Mouse (Mus musculus) stomach, embryonic 14.5 days (tissue): ENCODE data around the gene Fhdc1. TPM values are rescaled to one million over a fixed set of nuclear protein-coding genes. Genes with fewer than 3 reads are reported as not detected.

Experiments
- ATAC-seq: fragments of 200-750 bp; cut with Nextera tagmentation; 2 replicates; pipeline ENCODE4 v1.8.0; 2017; ENCODE audit warnings: low read depth, moderate TSS enrichment; ENCODE audit not compliant: insufficient number of reproducible peaks, insufficient read depth, low FRiP score
- H3K27ac ChIP-seq: fragments of 300-500 bp; sonication (generic); 2 replicates; pipeline ENCODE4 v1.5.1; 2014; ENCODE audit warnings: mild to moderate bottlenecking, low read length, moderate library complexity, mixed read lengths
- H3K27me3 ChIP-seq: fragments of 300-500 bp; sonication (generic); 2 replicates; pipeline ENCODE4 v1.6.1; 2014; ENCODE audit warnings: low read length, control low read depth, mixed read lengths; ENCODE audit not compliant: control insufficient read depth, insufficient read depth
- H3K36me3 ChIP-seq: fragments of 300-500 bp; sonication (generic); 2 replicates; pipeline ENCODE4 v1.6.1; 2014; ENCODE audit warnings: mild to moderate bottlenecking, control low read depth, low read length, moderate library complexity, mixed read lengths; ENCODE audit not compliant: control insufficient read depth, insufficient read depth
- H3K4me1 ChIP-seq: fragments of 300-500 bp; sonication (generic); 2 replicates; pipeline ENCODE4 v1.6.1; 2014; ENCODE audit warnings: low read length, control low read depth, mixed read lengths; ENCODE audit not compliant: control insufficient read depth, insufficient read depth
- H3K4me2 ChIP-seq: fragments of 300-500 bp; sonication (generic); replicated peaks from 2 replicates; pipeline ENCODE4 v1.6.1; 2014; ENCODE audit warnings: low read depth, low read length, control low read depth
- H3K4me3 ChIP-seq: fragments of 300-500 bp; sonication (generic); 2 replicates; pipeline ENCODE4 v1.5.1; 2014; ENCODE audit warnings: low read depth, low read length, control low read depth
- H3K9ac ChIP-seq: fragments of 300-500 bp; sonication (generic); replicated peaks from 2 replicates; pipeline ENCODE4 v1.6.1; 2014; ENCODE audit warnings: low read depth, mild to moderate bottlenecking, control low read depth, low read length, moderate library complexity, mixed read lengths
- H3K9me3 ChIP-seq: fragments of 300-500 bp; sonication (generic); 2 replicates; pipeline ENCODE4 v1.6.1; 2016; ENCODE audit warnings: low read depth, low read length, control low read depth; ENCODE audit not compliant: control insufficient read depth
- WGBS: fragments of 180-500 bp; shearing (Covaris S2); extraction: QIAGEN DNeasy Blood & Tissue Kit; methylation state at CpG from one replicate; pipeline ENCODE4 v1.1.7; 2014; 5-methylcytosine and 5-hydroxymethylcytosine counted together
- polyA plus RNA-seq: library from polyadenylated mRNA; unstranded; fragments of >200 nt; fragmentation: Nextera tagmentation; extraction: Ambion mirVana; gene quantifications from 2 replicates; pipeline ENCODE4 v1.2.1, GENCODE M21; 2014

Gene Fhdc1
- polyA plus RNA-seq, 1 experiment from 2014 or later, result 12.1 TPM

GRCm38 (mm10) chr3:84450651-84451050, 29.6 kb downstream of the Fhdc1 start:
- H3K4me2 ChIP-seq, result no peak overlapping the region
- no peaks in the 10 kb centered on the region for H3K9me3 ChIP-seq
- no peaks in the 10 kb centered on the region; the same call in 1 of the 2 replicates for H3K36me3 ChIP-seq
- H3K4me1 ChIP-seq, result no peaks in the 10 kb centered on the region
- H3K27ac ChIP-seq, result no peak overlapping the region
- 62% methylated on average over 3 of the region's 3 CpGs for WGBS
- ATAC-seq, result no peak
- no peaks in the 10 kb centered on the region for H3K27me3 ChIP-seq
- no peak overlapping the region for H3K9ac ChIP-seq
- no peak overlapping the region for H3K4me3 ChIP-seq

- Histone ChIP-seq H3K4me2 (no peak overlapping the region), H3K4me3 (no peak overlapping the region), H3K27ac (no peak overlapping the region; the same call in 1 of the 2 replicates), H3K9me3 (no peaks in the 10 kb centered on the region), H3K4me1 (no peaks in the 10 kb centered on the region), H3K36me3 (no peaks in the 10 kb centered on the region; the same call in 1 of the 2 replicates), H3K27me3 (no peaks in the 10 kb centered on the region), H3K9ac (no peak overlapping the region)
- ATAC-seq, result no peak
- 74% methylated on average over 9 of the region's 9 CpGs for WGBS
Measured at GRCm38 (mm10) chr3:84449015-84449414, 31.2 kb downstream of the Fhdc1 start.

GRCm38 (mm10) chr3:84447803-84448202, 32.4 kb downstream of the Fhdc1 start:
- no peaks in the 10 kb centered on the region for H3K27me3 ChIP-seq
- H3K36me3 ChIP-seq, result no peaks in the 10 kb centered on the region; the same call in 1 of the 2 replicates
- WGBS, result 71% methylated on average over 5 of the region's 5 CpGs
- no peaks in the 10 kb centered on the region for H3K9me3 ChIP-seq
- no peak for ATAC-seq
- no peak overlapping the region for H3K4me2 ChIP-seq
- H3K4me3 ChIP-seq, result no peak overlapping the region
- H3K9ac ChIP-seq, result no peak overlapping the region
- no peak overlapping the region for H3K27ac ChIP-seq
- H3K4me1 ChIP-seq, result no peaks in the 10 kb centered on the region

GRCm38 (mm10) chr3:84445838-84446237, 34.4 kb downstream of the Fhdc1 start:
- Histone ChIP-seq H3K27ac (no peak overlapping the region), H3K4me3 (no peak overlapping the region), H3K9me3 (no peaks in the 10 kb centered on the region), H3K36me3 (no peaks in the 10 kb centered on the region), H3K9ac (no peak overlapping the region), H3K4me1 (no peaks in the 10 kb centered on the region), H3K4me2 (no peak overlapping the region), H3K27me3 (no peaks in the 10 kb centered on the region)
- no peak for ATAC-seq
- 48% methylated on average over 9 of the region's 9 CpGs for WGBS

- Histone ChIP-seq H3K36me3 (no peaks in the 10 kb centered on the region), H3K9ac (no peak overlapping the region), H3K9me3 (no peaks in the 10 kb centered on the region), H3K4me3 (no peak overlapping the region), H3K27ac (no peak overlapping the region), H3K4me2 (no peak overlapping the region), H3K4me1 (no peaks in the 10 kb centered on the region), H3K27me3 (no peaks in the 10 kb centered on the region)
- 77% methylated on average over 4 of the region's 4 CpGs for WGBS
- ATAC-seq, result no peak
Measured at GRCm38 (mm10) chr3:84442890-84443289, 37.3 kb downstream of the Fhdc1 start.

GRCm38 (mm10) chr3:84439431-84440210, 40.6 kb downstream of the Fhdc1 start:
- H3K4me1 ChIP-seq, result peaks cover 13% of the 10 kb centered on the region
- WGBS, result 91% methylated on average over 7 of the region's 7 CpGs
- no peaks in the 10 kb centered on the region for H3K9me3 ChIP-seq
- no peak overlapping the region for H3K4me2 ChIP-seq
- H3K27ac ChIP-seq, result no peak overlapping the region
- H3K36me3 ChIP-seq, result no peaks in the 10 kb centered on the region
- ATAC-seq, result no peak
- no peaks in the 10 kb centered on the region for H3K27me3 ChIP-seq
- no peak overlapping the region for H3K9ac ChIP-seq
- H3K4me3 ChIP-seq, result no peak overlapping the region

- Histone ChIP-seq H3K36me3 (no peaks in the 10 kb centered on the region), H3K4me2 (no peak overlapping the region), H3K4me1 (peaks cover 13% of the 10 kb centered on the region), H3K4me3 (no peak overlapping the region), H3K27ac (no peak overlapping the region), H3K9me3 (no peaks in the 10 kb centered on the region), H3K27me3 (no peaks in the 10 kb centered on the region), H3K9ac (no peak overlapping the region)
- ATAC-seq, result no peak
- 86% methylated on average over 7 of the region's 7 CpGs for WGBS
Measured at GRCm38 (mm10) chr3:84438840-84439239, 41.4 kb downstream of the Fhdc1 start.

GRCm38 (mm10) chr3:84438118-84438517, 42.1 kb downstream of the Fhdc1 start:
- H3K9ac ChIP-seq, result no peak overlapping the region
- no peak for ATAC-seq
- H3K27ac ChIP-seq, result no peak overlapping the region
- H3K9me3 ChIP-seq, result no peaks in the 10 kb centered on the region
- H3K36me3 ChIP-seq, result no peaks in the 10 kb centered on the region
- no peak overlapping the region for H3K4me3 ChIP-seq
- no peaks in the 10 kb centered on the region for H3K27me3 ChIP-seq
- WGBS, result 62% methylated on average over 11 of the region's 11 CpGs
- peaks cover 13% of the 10 kb centered on the region for H3K4me1 ChIP-seq
- H3K4me2 ChIP-seq, result no peak overlapping the region

GRCm38 (mm10) chr3:84436947-84437346, 43.3 kb downstream of the Fhdc1 start:
- WGBS, result 88% methylated on average over 7 of the region's 7 CpGs
- no peak overlapping the region for H3K27ac ChIP-seq
- H3K4me3 ChIP-seq, result no peak overlapping the region
- no peak overlapping the region for H3K9ac ChIP-seq
- H3K27me3 ChIP-seq, result no peaks in the 10 kb centered on the region
- H3K9me3 ChIP-seq, result no peaks in the 10 kb centered on the region
- no peak overlapping the region for H3K4me2 ChIP-seq
- no peak for ATAC-seq
- H3K36me3 ChIP-seq, result no peaks in the 10 kb centered on the region
- H3K4me1 ChIP-seq, result peaks cover 13% of the 10 kb centered on the region
